Mouse (Mus musculus) ES-E14 (cell line): Measurements from ENCODE around the gene Kremen1.

Experiments
- CHD2 ChIP-seq: IDR thresholded peaks from 2 replicates; pipeline ENCODE4 v1.6.1; 2014; ENCODE audit warnings: mild to moderate bottlenecking, low read depth, low read length, inconsistent platforms
- HCFC1 ChIP-seq: IDR thresholded peaks from 2 replicates; pipeline ENCODE4 v1.6.1; 2012; ENCODE audit warnings: low read length, inconsistent platforms, borderline replicate concordance; ENCODE audit not compliant: insufficient read depth
- MAFK ChIP-seq: IDR thresholded peaks from 2 replicates; pipeline ENCODE4 v1.6.1; 2014; ENCODE audit warnings: mild to moderate bottlenecking, low read depth, low read length, inconsistent platforms; ENCODE audit not compliant: insufficient read depth
- ZC3H11A ChIP-seq: IDR thresholded peaks from 2 replicates; pipeline ENCODE4 v1.6.1; 2012; ENCODE audit warnings: low read depth, mild to moderate bottlenecking, inconsistent platforms, low read length, borderline replicate concordance
- ZNF384 ChIP-seq: IDR thresholded peaks from 2 replicates; pipeline ENCODE4 v1.6.1; 2012; ENCODE audit warnings: low read depth, low read length, inconsistent platforms

DNA sequence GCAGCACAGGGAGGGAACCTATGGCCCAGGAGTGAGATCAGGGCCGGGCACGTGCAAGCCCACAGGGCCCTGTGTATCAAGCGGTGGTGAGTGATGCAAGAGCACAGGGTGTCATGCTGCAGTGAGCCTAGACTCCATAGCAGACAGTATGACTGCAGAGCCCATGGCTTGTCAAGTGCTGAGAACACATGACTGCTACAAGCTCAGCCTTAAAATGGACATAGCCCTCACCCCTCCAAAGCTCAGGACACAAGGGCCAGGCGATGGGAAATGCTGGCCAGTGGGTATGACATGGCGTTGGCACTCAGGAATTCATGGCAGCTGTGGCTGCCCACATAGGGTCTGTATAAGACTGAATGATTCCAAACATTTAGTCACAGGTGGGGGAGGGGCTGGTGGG lies 64.3 kb downstream of the Kremen1 start:
- TF ChIP-seq CHD2 (no peak), ZNF384 (no peak), HCFC1 (no peak), ZC3H11A (no peak), MAFK (no peak)
